In the genomic region with DNA sequence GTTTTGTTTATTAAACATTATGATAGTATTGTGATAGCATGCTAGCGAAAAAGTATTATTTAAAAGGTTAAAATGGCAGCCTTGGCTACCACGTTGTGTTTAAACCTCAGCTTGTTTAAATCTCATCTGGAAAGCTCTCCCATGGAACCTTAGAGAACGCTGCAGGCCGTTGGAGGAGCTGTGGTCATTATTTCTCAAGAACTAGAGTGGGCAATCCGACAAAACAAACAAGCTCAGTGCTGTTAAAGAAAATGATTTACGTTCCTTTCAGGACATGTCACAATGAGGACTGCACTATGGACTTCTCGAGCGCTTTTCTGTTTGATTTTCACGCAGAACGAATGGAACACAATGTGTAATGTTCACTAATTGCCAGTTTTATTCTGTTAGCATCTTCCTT, we compare ENCODE assay signal across 13 mouse cellular contexts.
DNase-seq lines count a peak whose midpoint lies in the region; ATAC-seq and TF ChIP-seq lines count a peak whose summit lies in the region.
"Had no signal": no experiment of that assay in that cellular context is flagged by ENCODE, and none has a peak within 500 bp of the region (broad histone marks: within the 10 kb centered on the region; RNA-seq: fewer than 3 reads in every experiment).

No protein-coding gene starts in this region.

- no peaks in the 10 kb centered on the region for H3K27me3 ChIP-seq in kidney, embryonic 14.5 days (ENCODE audit: control insufficient read depth, insufficient read depth, low read length)
- H3K27me3 ChIP-seq in stomach, postnatal 0 days (ENCODE audit: control insufficient read depth, insufficient read depth, low read length) = no peaks in the 10 kb centered on the region
- H3K27me3 ChIP-seq: liver, embryonic 15.5 days; midbrain, embryonic 12.5 days had no signal

- H3K9me3 ChIP-seq in kidney, embryonic 14.5 days (ENCODE audit: control insufficient read depth, low read length) = peaks cover 4% of the 10 kb centered on the region; the same call in 1 of the 2 replicates
- H3K9me3 ChIP-seq in stomach, postnatal 0 days (ENCODE audit: control insufficient read depth, low read length) = no peaks in the 10 kb centered on the region
- H3K9me3 ChIP-seq: liver, embryonic 15.5 days; midbrain, embryonic 12.5 days had no signal

- H3K4me1 ChIP-seq in kidney, embryonic 14.5 days (ENCODE audit: control insufficient read depth, insufficient read depth, low read length) = no peaks in the 10 kb centered on the region
- H3K4me1 ChIP-seq in stomach, postnatal 0 days (replicated peaks; ENCODE audit: control insufficient read depth, insufficient read depth) = no peaks in the 10 kb centered on the region

- ATAC-seq in kidney, embryonic 14.5 days (ENCODE audit: low FRiP score, low TSS enrichment) = peak; percentile 58; the same call in 1 of the 2 replicates
- ATAC-seq in stomach, postnatal 0 days (ENCODE audit: low FRiP score, low TSS enrichment) = no peak
- no peak for ATAC-seq in erythroblast, adult 5-6 weeks (replicated peaks; ENCODE audit: low FRiP score, poor library complexity, severe bottlenecking)

- peak overlapping the region; percentile 9 for H3K27ac ChIP-seq in gastrocnemius, adult 2 months
- H3K27ac ChIP-seq in kidney, embryonic 14.5 days (ENCODE audit: low read depth, low read length) = no peak overlapping the region
- H3K27ac ChIP-seq in stomach, postnatal 0 days (replicated peaks) = no peak overlapping the region
- H3K27ac ChIP-seq: liver, embryonic 15.5 days; midbrain, embryonic 12.5 days had no signal

- intact Hi-C loops in gastrocnemius, adult 2 months (cut with DNase I) = no loop called here

- WGBS in kidney, embryonic 14.5 days = 40% methylated on average over 10 of the region's 10 CpGs
- 33% methylated on average over 10 of the region's 10 CpGs for WGBS in stomach, postnatal 0 days

- H3K4me3 ChIP-seq in gastrocnemius, adult 2 months = no peak overlapping the region
- no peak overlapping the region for H3K4me3 ChIP-seq in kidney, embryonic 14.5 days (ENCODE audit: low read length)
- no peak overlapping the region for H3K4me3 ChIP-seq in stomach, postnatal 0 days (ENCODE audit: low read depth, low read length)
- H3K4me3 ChIP-seq: liver, embryonic 15.5 days; midbrain, embryonic 12.5 days had no signal

- no peak for TF ChIP-seq EP300 in stomach, postnatal 0 days (optimal IDR thresholded peaks at IDR 0.05)

- no peak overlapping the region for H3K4me2 ChIP-seq in kidney, embryonic 14.5 days (replicated peaks; ENCODE audit: low read depth, low read length)
- no peak overlapping the region for H3K4me2 ChIP-seq in stomach, postnatal 0 days (replicated peaks; ENCODE audit: low read depth)
- H3K4me2 ChIP-seq: liver, embryonic 15.5 days; midbrain, embryonic 12.5 days had no signal

- no peak for DNase-seq in gastrocnemius, adult 2 months
- DNase-seq in gastrocnemius, adult 8-10 months (ENCODE audit: low spot score in 2 of 2) = no peak
- DNase-seq in kidney, adult 11 months = no peak
- peak; percentile 79 for DNase-seq in fat pad, adult 2 months (ENCODE audit: extremely low read depth, low read depth, low spot score)
- DNase-seq in lung, postnatal 25 days (ENCODE audit: low spot score) = peak; percentile 56
- DNase-seq in stomach, postnatal 0 days (ENCODE audit: low spot score) = no peak
- DNase-seq: cerebellum, adult 8-10 months; thymus, postnatal 4 days had no signal

- no peak for TF ChIP-seq CTCF in gastrocnemius, adult 2 months (IDR thresholded peaks at IDR 0.05)
- TF ChIP-seq CTCF in stomach, postnatal 0 days (IDR thresholded peaks at IDR 0.05; ENCODE audit: low read depth) = no peak

- H3K36me3 ChIP-seq in kidney, embryonic 14.5 days (ENCODE audit: control insufficient read depth, insufficient read depth, low read length) = no peaks in the 10 kb centered on the region
- no peaks in the 10 kb centered on the region for H3K36me3 ChIP-seq in stomach, postnatal 0 days (ENCODE audit: control insufficient read depth, insufficient read depth, low read length)
- H3K36me3 ChIP-seq: G1E; liver, embryonic 15.5 days; midbrain, embryonic 12.5 days had no signal

- no peak overlapping the region for H3K9ac ChIP-seq in kidney, embryonic 14.5 days (ENCODE audit: low read depth, low read length)
- no peak overlapping the region for H3K9ac ChIP-seq in stomach, postnatal 0 days (ENCODE audit: low read length)
- H3K9ac ChIP-seq: liver, embryonic 15.5 days; midbrain, embryonic 12.5 days had no signal

Comparison
In these comparisons a context has a peak if more than half of its experiments do, and no peak if none do; other contexts are left out.
1. DNase-seq: peak in fat pad, adult 2 months (single experiment) and lung, postnatal 25 days (single experiment); none in gastrocnemius, adult 2 months (single experiment), gastrocnemius, adult 8-10 months (0 of 2), kidney, adult 11 months (single experiment) and stomach, postnatal 0 days (single experiment).